Mouse (Mus musculus) embryo, embryonic 11 days (tissue): ENCODE data around the gene Dhcr24.

ENCODE experiments used
- DNase-seq: peaks from one replicate; pipeline ENCODE4 v3.0.0-alpha.2; 2015

The Dhcr24 gene

DNA sequence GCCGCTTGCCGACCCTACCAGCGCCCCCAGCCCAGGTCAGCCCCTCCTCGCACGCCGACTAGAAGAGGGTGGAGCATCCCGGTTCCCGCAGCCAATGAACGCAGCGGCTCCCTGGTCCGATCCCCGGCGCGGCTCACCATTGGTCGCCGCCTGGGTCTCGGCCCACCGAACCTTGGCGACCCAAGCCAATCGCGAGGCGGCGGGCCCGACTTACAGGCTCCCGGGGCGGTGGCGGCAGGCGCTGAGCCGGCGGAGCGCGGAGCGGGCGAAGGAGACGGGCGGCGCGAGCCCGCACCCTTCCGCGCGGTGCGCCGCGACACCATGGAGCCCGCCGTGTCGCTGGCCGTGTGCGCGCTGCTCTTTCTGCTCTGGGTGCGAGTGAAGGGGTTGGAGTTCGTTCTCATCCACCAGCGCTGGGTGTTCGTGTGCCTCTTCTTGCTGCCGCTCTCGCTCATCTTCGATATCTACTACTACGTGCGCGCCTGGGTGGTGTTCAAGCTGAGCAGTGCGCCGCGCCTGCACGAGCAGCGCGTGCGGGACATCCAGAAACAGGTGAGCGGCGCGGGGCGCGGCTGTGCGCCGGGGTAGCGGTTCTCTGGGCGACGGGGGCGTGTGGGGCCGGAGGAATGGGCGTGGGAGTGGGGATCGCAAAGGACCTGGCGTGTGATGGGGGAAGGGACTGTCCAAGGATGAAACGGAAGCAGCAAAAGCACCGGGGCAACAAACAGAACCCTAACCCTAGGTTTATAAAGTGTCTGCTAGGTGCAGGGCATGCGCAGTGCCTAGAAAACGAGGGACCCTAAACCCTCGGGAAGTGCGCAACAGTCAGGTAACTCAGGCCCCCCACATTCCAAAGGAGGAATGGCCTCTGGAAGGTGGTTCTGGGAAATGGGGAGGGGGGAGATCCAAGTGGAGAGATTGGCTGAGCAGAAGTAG lies at the start of gene Dhcr24:
Dhcr24 (plus strand) TSS at position 193 of the 936 bp plus-strand sequence.
- DNase-seq: peak; percentile 99

DNA sequence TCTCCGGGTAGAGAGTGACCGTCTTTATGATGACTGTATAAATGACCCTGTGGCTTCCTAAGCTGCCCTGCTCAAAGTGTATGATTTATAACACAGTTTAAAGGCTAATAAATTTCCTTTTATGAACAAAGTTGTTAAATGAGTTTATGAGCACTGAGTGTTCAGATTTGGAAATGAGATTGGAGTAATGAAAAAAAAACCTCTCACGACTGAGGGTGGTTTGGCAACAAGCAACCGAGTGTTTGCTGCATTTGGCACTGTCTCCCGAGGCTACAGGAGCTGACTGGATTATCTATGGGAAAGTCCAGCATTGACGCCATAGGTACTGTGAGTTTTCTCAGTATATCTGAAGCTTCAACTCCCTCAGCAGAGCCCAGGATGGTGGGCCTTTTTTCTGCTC lies 46.2 kb upstream of the Dhcr24 start:
- DNase-seq: no peak

DNA sequence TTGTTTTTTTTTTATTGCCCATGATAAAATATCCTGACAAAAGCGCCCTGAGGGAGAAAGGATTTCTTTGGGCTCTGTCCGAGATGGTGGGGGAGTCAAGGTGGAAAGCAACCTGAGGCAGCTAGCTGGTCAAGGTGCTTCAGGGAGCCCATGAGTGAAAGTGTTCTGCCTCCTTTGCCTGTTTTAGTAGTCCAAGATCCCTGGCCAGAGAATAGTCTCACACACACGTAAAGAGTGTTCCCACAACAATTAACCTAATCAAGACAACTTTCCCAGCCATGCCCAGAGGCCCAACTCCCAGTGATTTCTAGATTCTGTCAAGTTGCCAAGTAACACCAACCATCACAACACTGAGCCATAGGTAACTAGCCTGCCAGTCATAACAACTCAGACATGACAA lies 38.3 kb upstream of the Dhcr24 start:
- no peak for DNase-seq

DNA sequence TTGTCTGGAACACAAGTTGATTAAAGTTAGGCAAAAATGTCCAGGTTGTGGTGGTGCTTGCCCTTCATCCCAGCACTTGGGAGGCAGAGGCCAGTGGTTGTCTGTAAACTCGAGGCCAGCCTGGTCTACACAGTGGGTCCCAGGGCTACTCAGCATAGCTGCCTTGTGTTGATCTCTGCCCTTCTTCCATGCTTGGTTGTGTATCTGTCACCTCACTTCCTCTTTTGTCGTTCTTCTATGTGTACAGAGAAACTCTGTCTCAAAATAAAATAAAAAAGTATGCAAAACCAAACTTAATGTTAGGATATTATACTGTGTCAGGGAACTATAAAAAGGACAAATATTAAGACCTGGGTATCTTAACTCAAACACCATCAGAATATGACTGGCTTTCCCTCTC lies 36.7 kb upstream of the Dhcr24 start:
- no peak for DNase-seq

DNA sequence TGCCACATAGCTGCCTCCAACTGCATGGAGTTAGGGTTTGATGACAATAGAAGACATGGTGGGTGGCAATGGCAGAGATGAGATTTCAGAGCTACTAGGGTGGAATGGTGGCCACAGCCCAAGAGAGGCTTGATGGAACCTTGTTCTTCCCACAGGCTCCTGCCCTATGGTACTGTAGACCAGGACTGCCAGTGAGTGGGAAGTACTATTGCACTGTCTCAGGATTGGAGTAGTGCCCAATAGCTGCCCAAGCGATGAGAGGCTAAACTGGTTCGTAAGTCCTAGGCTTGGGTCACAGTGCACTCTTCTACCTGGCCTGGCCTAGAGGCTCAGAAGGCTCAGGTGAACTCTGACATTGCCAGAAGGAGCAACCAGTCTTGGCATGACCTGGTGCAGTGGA lies 35.8 kb upstream of the Dhcr24 start:
- no peak for DNase-seq

DNA sequence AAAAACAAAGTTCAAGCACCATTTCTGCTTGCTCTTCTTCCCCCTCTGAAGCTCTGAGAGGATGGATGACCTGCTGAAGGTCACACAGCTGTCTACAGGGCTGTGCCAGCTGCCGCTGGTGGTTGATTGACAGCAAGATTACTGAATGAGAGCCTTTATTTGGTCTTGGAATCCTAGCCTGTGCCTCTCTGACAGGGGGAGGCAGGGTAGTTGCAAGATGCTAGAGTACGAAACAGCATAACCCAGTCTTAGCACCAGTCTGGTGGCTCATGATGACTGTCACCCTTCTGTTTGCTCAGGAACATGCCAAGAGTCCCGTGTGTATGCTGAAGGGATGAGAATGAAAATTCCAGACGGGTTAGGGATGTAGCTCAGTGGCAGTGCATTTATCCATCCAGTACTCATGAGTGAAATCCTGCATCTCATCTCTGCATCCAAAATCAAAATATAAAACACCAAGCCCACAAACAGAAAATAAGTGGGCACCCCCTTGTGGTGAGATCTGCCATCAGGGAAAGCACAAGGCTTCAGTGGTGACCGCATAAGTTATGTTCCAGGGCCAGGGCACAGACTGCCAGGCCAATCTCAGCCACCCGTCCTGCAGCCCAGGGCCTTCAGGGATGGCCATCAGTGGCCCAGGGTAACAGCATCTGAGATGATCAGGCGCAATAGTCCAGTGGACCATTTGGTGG lies 32.8 kb upstream of the Dhcr24 start:
- no peak for DNase-seq

DNA sequence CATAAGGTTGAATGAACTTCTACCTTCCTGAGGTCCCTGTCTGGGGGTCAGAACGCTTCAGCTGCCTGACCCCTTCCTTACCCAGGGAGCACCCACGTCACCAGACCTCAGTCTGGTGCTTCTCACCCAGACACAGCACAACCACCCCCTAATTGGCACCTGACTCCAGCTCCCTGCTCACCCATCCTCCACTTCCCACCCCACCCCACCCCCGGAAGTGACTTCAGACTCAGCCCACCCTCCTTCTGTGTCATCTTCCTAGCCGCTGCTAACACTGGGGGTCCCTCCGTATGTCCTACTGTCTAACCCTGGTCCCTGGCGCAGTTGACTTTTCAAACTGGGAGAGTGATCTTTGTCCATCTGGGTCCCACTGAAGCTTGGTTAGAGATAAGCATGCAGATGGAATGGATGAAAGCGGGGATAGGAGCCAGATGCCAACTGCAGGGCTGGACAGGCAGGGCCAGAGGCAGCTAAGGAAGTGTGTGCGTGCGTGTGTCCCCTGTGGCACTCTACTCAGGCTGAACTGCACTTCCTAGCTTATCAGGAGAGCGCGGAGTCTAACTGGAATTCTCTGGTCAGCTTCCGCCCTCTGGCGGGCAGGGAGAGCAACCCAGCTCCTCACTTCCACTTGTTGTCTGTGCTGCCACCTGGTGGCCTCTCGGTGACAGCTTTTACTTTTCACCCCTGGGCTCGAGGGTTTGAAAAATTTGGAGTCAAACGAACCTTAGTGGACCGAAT lies 31.3 kb upstream of the Dhcr24 start:
- peak; percentile 96 for DNase-seq

DNA sequence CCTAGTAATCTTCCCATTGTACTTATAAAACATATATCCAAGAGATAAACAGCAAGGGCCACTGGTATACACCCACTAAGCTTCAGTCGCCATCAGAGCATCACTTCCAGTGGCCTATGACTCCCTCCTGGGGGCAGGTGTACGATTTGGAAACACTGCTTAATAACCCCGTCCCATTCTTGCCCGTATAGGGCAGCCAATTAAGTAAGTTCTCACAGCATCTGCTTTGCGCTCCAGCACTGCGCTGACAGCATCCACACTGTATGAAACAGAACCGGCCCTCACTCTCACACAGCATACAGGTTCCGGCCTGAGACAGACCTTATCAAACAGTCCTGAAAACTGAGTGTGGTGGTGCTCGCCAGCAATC lies 30.7 kb upstream of the Dhcr24 start:
- DNase-seq: no peak

DNA sequence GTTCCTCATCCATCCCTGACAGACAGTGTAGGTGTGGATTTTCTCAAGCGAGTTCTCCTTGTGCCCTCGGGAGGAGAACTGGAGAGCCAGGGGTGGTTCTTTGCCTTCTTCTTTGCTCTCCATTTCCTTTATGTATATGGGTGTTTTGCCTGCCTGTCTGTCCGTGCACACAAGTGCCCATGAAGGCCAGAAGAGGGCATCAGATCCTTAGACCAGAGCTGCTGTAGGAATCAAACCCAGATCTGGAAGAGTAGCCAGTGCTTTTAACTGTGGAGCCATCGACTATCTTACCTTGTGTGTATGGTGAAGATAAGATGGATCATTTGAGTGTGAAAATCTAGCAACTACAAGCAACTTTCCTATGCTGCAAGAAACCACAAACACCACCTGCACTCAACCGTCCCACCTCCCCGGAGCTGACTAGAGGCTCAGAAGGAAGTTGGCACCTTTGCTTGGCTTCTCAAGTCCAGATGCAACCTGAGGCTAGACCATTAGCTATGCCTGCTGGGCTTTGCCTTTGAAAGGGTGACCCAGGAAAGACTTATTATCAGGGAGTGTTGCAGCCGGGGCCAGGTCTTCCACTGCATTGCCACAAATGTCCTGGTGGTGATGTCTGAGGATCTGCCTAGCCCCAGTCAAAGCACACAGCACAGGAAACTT lies 27.3 kb upstream of the Dhcr24 start:
- DNase-seq: peak; percentile 12

DNA sequence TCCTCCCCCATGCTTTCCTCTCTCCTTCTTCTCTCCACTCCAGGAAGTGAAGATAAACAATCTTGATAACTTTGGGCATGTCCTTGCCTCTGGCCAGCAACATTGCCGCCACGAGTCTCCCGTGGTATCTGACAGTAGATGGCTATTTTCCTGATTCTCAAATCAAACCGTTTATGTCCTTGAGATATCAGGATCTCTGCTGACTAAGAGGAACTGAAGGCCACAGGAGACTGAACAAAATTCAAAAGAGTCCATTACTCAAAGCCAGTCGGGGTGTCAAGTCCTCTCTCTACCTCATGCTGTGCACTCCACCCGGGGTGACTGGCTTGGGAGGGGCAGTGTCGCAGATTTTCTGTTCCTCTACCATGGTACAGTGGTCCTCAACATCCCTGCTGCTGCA lies 26.6 kb upstream of the Dhcr24 start:
- no peak for DNase-seq

DNA sequence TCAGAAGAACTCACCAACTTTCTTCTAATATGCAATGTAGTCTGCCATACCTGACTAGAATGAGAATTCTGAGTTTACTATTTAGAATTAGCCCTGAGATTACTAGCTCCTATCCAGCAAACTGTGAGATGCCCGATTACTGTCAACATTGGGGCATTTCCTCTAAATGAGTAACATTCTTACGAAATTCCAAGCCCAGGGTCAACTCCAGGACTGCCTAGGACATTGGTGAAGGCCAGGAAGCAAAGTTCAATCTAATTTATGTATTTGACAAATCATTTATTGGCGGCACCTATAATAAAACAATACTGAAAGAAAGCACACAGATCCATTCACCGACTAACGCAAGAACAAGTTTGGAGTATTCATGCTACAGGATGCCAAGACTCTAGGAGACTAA lies 21.1 kb upstream of the Dhcr24 start:
- DNase-seq: no peak

DNA sequence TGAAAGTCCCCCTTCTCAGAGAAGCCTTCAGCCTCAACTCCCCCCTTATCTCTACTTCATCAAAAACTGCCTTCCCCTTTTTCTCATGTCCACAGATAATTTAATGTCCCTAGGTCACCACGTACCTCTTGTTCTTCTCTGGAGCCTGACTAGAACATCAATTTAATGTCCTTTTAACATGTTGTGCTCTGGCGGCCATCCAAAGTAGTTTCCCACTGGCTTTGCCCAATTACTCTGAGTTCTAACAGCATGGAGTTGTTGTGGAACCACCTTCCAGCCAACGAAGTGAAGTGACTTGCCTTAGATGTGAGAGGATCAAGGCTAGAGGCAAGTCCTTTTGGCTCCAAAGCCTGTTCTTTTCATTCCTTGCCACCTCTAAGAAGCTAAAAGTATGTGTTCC lies 19.3 kb upstream of the Dhcr24 start:
- DNase-seq: no peak

DNA sequence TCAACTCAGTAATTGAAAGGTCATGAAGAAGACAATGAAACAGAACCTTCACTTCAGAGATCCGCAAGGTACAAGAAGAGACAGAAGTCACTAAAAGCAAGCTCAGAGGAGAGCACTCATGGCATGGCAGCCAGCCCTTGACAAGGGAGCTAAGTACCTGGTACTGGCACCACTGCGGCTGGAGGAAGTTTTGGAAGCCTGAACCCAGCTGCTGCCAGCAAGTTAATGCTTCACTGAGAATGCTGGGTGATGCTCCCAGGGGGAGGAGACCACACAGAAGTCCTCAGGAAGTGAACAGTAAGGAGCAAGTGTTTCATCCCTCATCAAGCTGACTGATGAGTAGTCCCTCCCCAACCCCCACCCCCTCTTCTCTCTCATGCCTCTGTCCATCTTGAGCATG lies 18.6 kb upstream of the Dhcr24 start:
- DNase-seq: no peak

DNA sequence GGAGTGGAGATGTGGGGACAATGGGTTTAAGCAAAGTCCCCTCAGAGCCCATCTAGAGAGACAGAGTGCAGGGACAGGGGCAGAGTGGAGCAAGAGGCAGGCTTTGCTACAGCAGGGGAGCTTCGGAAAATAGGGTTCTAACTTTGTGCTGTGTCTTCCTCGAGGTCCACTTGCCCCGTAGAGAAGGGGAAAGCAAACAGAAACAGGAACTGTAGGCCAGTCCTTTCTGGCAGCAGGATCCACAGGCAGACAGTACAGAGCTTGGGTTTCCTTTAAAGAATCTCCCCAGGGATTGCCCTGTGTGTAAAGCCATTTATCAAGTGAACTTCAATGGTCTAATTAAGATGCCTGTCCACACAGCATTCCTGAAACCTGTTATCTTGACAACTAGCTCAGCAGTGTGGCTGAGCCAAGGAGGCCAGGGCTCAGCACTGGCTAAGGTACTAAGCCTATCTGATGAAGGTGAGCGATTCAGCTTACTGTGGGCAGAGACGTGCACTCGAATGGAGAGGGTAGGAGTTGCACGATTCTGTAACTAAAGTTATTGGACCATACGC lies 14.9 kb upstream of the Dhcr24 start:
- DNase-seq: peak; percentile 60

DNA sequence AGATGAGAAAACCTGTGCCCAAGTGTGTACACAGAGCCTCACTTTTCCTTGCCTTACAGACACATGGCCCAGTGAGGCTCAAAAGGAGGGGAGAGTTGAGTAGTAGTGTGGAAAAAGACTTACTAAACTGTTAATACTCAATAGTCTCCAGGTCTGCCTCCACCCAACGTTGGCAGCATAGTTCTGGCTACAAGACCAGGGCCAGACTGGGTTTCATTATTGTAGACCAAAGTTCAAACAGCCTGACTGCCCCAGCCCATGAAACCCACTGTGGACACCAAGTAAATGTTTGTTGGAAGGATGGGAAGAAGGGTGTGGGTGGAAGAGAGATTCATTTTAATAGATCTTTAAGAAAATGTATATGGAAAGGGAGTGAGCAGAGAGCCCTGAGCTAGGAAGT lies 13.9 kb upstream of the Dhcr24 start:
- DNase-seq: no peak

DNA sequence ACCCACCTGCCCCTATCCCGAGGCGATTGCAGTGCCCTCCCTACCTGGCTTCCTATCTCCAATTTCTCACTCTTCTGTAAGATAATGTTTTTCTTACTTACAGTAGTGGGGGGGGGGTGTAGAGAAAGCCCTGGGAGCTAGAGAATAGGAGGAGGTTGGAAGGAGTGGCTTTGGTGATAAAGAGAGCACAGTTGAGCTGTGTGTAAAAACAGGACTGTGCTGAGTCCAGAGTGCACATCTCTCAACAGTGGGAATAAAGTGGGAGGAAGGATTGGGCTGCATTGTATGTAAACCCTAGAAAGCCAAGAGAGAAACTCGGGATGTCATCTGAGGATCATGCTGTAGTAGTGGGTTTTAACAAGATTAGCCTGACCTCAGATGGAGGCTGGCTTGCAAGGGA lies 12.7 kb upstream of the Dhcr24 start:
- no peak for DNase-seq

DNA sequence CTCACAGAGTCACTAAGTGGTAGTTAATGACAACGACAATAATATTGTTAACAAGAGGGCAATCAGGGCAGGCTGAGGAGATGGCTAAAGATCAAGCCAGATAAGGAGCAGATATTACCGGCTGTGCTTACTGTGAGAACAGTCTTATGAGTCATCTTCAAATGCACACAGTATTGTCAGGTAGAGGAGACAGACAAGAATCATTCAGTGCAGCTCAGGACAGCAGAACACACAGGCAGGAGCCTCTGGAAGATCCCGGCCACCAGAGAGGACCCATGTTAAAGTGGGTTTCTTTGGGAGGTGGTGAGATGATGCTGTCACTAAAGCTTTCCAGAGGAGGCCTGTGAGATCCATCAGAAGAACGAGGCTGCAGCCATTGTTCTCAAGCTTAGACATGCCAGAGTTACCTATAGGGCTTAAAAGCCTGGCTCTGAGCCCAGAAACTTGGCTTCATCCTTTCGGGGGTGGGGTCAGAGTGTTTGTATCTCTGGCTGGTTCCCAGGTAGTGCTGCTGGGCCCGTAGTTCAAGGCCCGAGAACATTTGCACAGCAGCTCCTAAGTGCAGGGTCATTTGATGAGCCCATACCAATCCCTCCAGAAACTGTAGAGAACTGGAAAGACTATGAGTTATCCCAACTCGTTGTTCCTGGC lies 10.2 kb upstream of the Dhcr24 start:
- no peak for DNase-seq

DNA sequence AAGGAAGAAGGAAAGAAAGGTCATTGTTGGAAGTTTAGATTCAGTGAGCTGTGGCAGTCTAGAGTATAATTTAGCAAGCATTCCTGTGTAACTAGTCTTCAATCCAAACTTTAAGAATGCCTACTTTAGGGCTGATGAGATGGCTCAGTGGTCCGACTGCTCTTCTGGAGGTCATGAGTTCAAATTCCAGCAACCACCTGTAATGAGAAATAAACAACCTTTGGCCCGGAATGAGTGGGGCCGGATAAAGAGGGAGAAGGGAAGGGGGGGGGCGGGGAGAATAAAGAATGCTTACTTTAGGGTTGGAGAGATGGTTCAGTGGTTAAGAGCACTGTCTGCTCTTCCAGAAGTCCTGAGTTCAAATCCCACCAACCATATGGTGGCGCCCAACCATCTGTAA lies 3.6 kb upstream of the Dhcr24 start:
- DNase-seq: no peak

DNA sequence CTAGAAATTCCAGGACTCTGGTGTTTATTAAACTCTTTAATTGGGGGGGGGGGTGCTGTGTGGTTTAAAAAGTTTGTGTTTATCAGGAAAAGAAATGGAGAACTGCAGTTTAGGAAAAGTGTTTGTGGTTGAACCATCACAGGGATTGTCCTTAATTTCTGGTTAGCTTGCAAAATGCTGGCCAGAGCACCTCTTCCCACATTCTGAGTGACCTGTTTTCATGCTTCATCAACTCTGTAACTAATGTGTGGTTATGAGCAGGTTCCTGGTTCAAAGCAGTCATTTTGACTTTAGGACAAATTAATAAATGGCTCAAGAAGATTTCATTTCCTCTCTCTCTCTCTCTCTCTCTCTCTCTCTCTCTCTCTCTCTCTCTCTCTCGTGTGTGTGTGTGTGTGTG lies 2.9 kb upstream of the Dhcr24 start:
- DNase-seq: no peak

DNA sequence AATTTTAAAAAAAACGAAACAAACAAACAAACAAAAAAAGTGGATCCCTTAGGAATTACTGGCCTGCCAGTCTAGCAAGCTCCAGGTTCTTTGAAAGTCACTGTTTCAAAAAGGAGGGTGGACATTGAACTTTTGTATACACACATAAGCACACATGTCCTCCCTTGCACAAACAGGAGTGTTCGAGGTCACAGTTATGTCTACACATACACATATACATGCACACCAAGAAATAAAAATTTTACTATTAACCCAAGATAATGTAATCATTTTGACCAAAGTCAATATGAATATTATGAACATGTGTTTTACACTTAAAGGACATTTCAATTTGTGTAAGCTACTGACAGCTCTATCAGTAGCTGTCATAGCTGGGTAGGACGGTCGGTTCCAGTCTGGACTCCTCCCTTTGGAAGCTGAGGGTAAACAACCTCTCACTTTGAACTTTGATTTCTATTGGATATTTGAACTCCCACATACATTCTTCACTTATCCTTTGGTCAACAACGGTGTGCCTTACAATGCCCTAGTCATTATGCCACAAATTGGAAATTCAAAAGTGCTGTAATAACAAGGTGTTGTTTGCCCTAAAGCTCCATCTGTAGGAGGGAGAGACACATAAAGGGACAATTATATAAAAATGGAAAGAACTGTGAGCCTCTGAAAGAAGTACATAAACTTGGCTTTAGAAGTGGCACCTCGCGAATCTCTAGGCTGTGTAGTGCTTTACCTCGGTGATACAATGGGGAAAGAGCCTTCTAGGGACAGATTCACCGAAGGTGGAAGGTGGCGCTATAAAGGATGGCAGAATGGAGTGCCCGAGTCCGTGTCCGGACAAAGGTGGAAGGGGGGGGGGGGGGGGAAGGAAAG lies 1.3 kb upstream of the Dhcr24 start:
- peak; percentile 12 for DNase-seq

DNA sequence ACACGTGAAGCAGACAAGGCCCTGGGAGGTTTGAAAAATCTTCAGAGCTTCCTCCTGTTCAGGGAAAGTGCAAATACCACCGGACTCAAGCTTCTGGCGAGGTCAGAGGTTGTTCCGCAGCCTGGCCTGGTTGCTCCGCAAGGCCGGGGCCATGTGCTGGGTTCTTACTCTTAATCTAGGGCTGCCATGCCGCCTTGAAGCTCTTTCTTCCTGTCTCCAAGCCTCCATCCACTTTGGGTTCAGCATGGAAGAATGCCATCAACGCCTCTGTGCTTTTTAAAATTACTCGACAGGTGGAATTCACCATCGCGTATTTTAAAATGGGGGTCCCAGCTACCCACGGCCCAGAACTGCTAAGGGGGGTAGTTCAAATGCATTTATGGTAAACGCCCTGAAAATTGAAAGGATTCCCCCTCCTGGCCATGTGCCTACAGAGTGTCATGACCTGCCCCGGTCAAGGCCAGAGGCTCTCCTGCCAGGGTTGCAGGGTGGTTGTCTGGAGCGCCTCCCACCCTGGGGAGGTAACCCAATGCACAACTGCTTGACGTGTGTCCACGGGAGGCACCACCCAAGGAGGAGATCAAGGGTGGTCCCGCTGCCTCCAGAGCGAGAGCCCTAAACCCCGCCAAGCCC lies 509 bp upstream of the Dhcr24 start:
- DNase-seq: peak; percentile 60
